Mouse (Mus musculus) MEL (cell line): ENCODE results near the gene Exoc6b. TPM values are rescaled to one million over a fixed set of nuclear protein-coding genes. Genes with fewer than 3 reads are reported as not detected.
"Not testable (repeated sequence)": the region's sequence is repeated elsewhere in the genome, so short reads cannot be mapped to it uniquely, and the experiment has no call there.

Experiments used
- DNase-seq: peaks from one replicate; pipeline ENCODE4 v3.0.0; 2011; ENCODE audit warnings: low read depth, low spot score
- H3K27ac ChIP-seq: 2 replicates; pipeline ENCODE4 v1.5.1; 2012; ENCODE audit warnings: low read depth, mild to moderate bottlenecking, control low read depth, low read length, moderate library complexity; ENCODE audit not compliant: control insufficient read depth
- H3K27me3 ChIP-seq, 2 experiments: fragments of 150-350 bp in 1 of 2; sonication (generic) in 1 of 2; 2 replicates each; pipeline ENCODE4 v1.6.1; 2012; ENCODE audit warnings: low read length in 2 of 2, mild to moderate bottlenecking in 2 of 2, improper control_type of control experiment in 1 of 2, moderate library complexity in 1 of 2; ENCODE audit not compliant: insufficient read depth in 2 of 2, control insufficient read depth in 1 of 2
- H3K36me3 ChIP-seq, 2 experiments: 2 replicates each; pipeline ENCODE4 v1.6.1; 2012 to 2014; ENCODE audit warnings: low read length in 2 of 2, improper control_type of control experiment in 1 of 2, inconsistent platforms in 1 of 2, mild to moderate bottlenecking in 1 of 2; ENCODE audit not compliant: insufficient read depth in 2 of 2, control insufficient read depth in 1 of 2
- H3K4me1 ChIP-seq, 2 experiments: fragments of 150-350 bp in 1 of 2; sonication (generic) in 1 of 2; 2 replicates each; pipeline ENCODE4 v1.6.1; 2012; ENCODE audit warnings: low read length in 2 of 2, improper control_type of control experiment in 1 of 2, mild to moderate bottlenecking in 1 of 2; ENCODE audit not compliant: insufficient read depth in 2 of 2, control insufficient read depth in 1 of 2
- H3K4me3 ChIP-seq, 2 experiments: fragments of 150-350 bp in 1 of 2; sonication (generic) in 1 of 2; 2 replicates each; pipeline ENCODE4 v1.5.1; 2012; ENCODE audit warnings: low read depth in 2 of 2, low read length in 2 of 2, mild to moderate bottlenecking in 2 of 2, moderate library complexity in 2 of 2, control low read depth in 1 of 2, improper control_type of control experiment in 1 of 2; ENCODE audit not compliant: control insufficient read depth in 1 of 2, insufficient read depth in 1 of 2
- H3K79me2 ChIP-seq: 2 replicates; pipeline ENCODE4 v1.6.1; 2012; ENCODE audit warnings: mild to moderate bottlenecking, low read length, moderate library complexity; ENCODE audit not compliant: control insufficient read depth, poor library complexity, insufficient read depth
- H3K9ac ChIP-seq: 2 replicates; pipeline ENCODE4 v1.6.1; 2012; ENCODE audit warnings: low read depth, mild to moderate bottlenecking, control low read depth, low read length, moderate library complexity; ENCODE audit not compliant: control insufficient read depth, poor library complexity, severe bottlenecking
- H3K9me3 ChIP-seq: fragments of 150-350 bp; sonication (generic); replicated peaks from 2 replicates; pipeline ENCODE4 v1.6.1; 2012; ENCODE audit warnings: mild to moderate bottlenecking, low read length, improper control_type of control experiment, moderate library complexity; ENCODE audit not compliant: insufficient read depth
- CHD1 ChIP-seq: IDR thresholded peaks from 2 replicates; pipeline ENCODE4 v1.6.1; 2012; ENCODE audit warnings: low read depth, mild to moderate bottlenecking, inconsistent platforms, low read length, improper control_type of control experiment
- E2F4 ChIP-seq: IDR thresholded peaks from 2 replicates; pipeline ENCODE4 v1.6.1; 2011; ENCODE audit warnings: low read depth, low read length, improper control_type of control experiment, borderline replicate concordance
- ETS1 ChIP-seq: IDR thresholded peaks from 2 replicates; pipeline ENCODE4 v1.6.1; 2012; ENCODE audit warnings: low read depth, mild to moderate bottlenecking, inconsistent platforms, low read length, improper control_type of control experiment, moderate library complexity
- JUND ChIP-seq: IDR thresholded peaks from 2 replicates; pipeline ENCODE4 v1.6.1; 2011; ENCODE audit warnings: low read depth, mild to moderate bottlenecking, improper control_type of control experiment, low read length
- MXI1 ChIP-seq: IDR thresholded peaks from 2 replicates; pipeline ENCODE4 v1.6.1; 2011; ENCODE audit warnings: mild to moderate bottlenecking, low read depth, low read length, improper control_type of control experiment
- NRF1 ChIP-seq: IDR thresholded peaks from 2 replicates; pipeline ENCODE4 v1.6.1; 2014; ENCODE audit warnings: low read depth, mild to moderate bottlenecking, inconsistent platforms, low read length, improper control_type of control experiment, moderate library complexity; ENCODE audit not compliant: poor library complexity, insufficient read depth, severe bottlenecking
- RAD21 ChIP-seq: IDR thresholded peaks from 2 replicates; pipeline ENCODE4 v1.6.1; 2011; ENCODE audit warnings: mild to moderate bottlenecking, low read depth, low read length, improper control_type of control experiment
- USF1 ChIP-seq: IDR thresholded peaks from 2 replicates; pipeline ENCODE4 v1.6.1; 2014; ENCODE audit warnings: low read depth, mild to moderate bottlenecking, inconsistent platforms, low read length, improper control_type of control experiment, moderate library complexity
- USF2 ChIP-seq, 2 experiments: IDR thresholded peaks; 2 replicates each; pipeline ENCODE4 v1.6.1; 2011 to 2012; ENCODE audit warnings: improper control_type of control experiment in 2 of 2, low read length in 2 of 2, borderline replicate concordance in 1 of 2, inconsistent platforms in 1 of 2, low read depth in 1 of 2, mild to moderate bottlenecking in 1 of 2; ENCODE audit not compliant: insufficient read depth in 1 of 2
- polyA plus RNA-seq, 2 experiments: library from polyadenylated mRNA; stranded (reverse) in 1 of 2; unstranded in 1 of 2; fragments of >175 nt in 1 of 2; fragments of >200 nt in 1 of 2; gene quantifications; 2 replicates each; pipeline versions ENCODE4 v1.2.1 to v1.2.4; 2012; ENCODE audit warnings: low replicate concordance in 2 of 2, low read depth in 1 of 2; ENCODE audit not compliant: insufficient read length in 2 of 2, insufficient read depth in 1 of 2, missing spikeins in 1 of 2
- total RNA-seq: library from RNA; depleted of rRNA; stranded (reverse); fragments of 300-350 nt; gene quantifications from 2 replicates; pipeline ENCODE4 v1.2.3, GENCODE M21; 2012

The Exoc6b gene
- total and polyA plus RNA-seq, 3 experiments, result 3.4 to 6.5 TPM; not detected in 1

- Histone ChIP-seq H3K27ac (no peak overlapping the region), H3K27me3 (no peaks in the 10 kb centered on the region), H3K4me1 (no peaks in the 10 kb centered on the region), H3K36me3 (no peaks in the 10 kb centered on the region), H3K9ac (no peak overlapping the region), H3K9me3 (no peaks in the 10 kb centered on the region), H3K4me3 (no peak overlapping the region), H3K79me2 (no peaks in the 10 kb centered on the region)
- TF ChIP-seq ETS1, result no peak
- TF ChIP-seq RAD21, result no peak
- no peak for TF ChIP-seq E2F4
- no peak for TF ChIP-seq USF2 (IDR thresholded peaks at IDR 0.05; ENCODE audit: borderline replicate concordance in 1 of 2, insufficient read depth in 1 of 2, low read depth in 1 of 2, low read length in 2 of 2)
- no peak for TF ChIP-seq NRF1
- no peak for DNase-seq
Measured at GRCm38 (mm10) chr6:84613561-84613960, 455.8 kb downstream of the Exoc6b start.

- no peak overlapping the region for H3K9ac ChIP-seq
- H3K4me1 ChIP-seq, result no peaks in the 10 kb centered on the region
- no peaks in the 10 kb centered on the region for H3K79me2 ChIP-seq
- no peak for TF ChIP-seq USF1
- TF ChIP-seq JUND, result no peak
- no peak for TF ChIP-seq MXI1
- TF ChIP-seq CHD1, result no peak
- no peaks in the 10 kb centered on the region; a peak in 1 of 4 replicates for H3K27me3 ChIP-seq
- no peak overlapping the region for H3K27ac ChIP-seq
- H3K9me3 ChIP-seq, result no peaks in the 10 kb centered on the region
- DNase-seq, result no peak
- H3K36me3 ChIP-seq, result no peaks in the 10 kb centered on the region
- H3K4me3 ChIP-seq, result no peak overlapping the region
Measured at GRCm38 (mm10) chr6:84601136-84601889, 468.0 kb downstream of the Exoc6b start.

- H3K9me3 ChIP-seq, H3K27ac ChIP-seq, H3K36me3 ChIP-seq, H3K9ac ChIP-seq, H3K4me3 ChIP-seq, H3K4me1 ChIP-seq, H3K79me2 ChIP-seq, H3K27me3 ChIP-seq, DNase-seq: not testable (repeated sequence)
Measured at GRCm38 (mm10) chr6:84599296-84599695, 470.0 kb downstream of the Exoc6b start.
